Mouse (Mus musculus): ENCODE data around the gene Ulk4.

DNA sequence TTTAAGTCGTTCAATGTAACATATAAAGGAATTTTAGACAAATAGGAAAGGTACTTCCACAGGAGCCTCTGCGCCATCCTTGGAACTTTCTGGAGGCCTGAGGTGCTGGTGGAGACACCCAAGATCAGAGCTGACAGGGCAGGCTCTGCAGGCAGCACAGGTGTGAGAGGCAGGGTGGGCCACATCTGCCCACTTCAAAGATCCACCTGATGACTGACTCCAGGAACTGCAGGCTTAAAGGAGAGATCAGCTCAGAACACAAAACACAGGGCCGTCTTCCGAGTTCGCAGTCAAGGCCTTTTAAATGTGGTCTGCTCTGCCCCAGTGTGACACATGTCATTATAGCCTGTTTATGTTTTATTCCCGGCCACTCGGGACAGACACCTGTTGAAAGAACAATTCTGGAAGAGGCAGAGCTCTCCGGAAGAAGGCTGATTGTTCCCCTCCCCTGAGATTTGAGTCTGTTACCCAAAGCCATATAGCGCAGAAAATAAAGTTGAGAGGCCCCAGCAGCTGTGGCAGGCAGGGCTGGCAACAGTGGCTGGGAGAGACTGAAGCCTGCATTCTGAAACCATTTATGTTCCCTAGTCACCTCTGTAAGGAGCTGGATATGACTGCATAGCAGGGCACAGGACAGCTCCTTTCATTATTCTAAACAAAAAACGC, 205.4 kb downstream of the Ulk4 start:
- TF ChIP-seq CTCF (conservative IDR thresholded peaks at IDR 0.05; ENCODE audit: low read length) (no peak), POU5F1 (IDR thresholded peaks at IDR 0.05; ENCODE audit: borderline replicate concordance, low read length) (no peak), NANOG (IDR thresholded peaks at IDR 0.05; ENCODE audit: borderline replicate concordance, low read length) (no peak)

All from E14TG2a.4 (cell line).